Mouse (Mus musculus): ENCODE data around the gene Magi1. TPM values are rescaled to one million over a fixed set of nuclear protein-coding genes. Genes with fewer than 3 reads are reported as not detected.

The Magi1 gene
- total and polyA plus RNA-seq, 3 experiments: not detected

DNA sequence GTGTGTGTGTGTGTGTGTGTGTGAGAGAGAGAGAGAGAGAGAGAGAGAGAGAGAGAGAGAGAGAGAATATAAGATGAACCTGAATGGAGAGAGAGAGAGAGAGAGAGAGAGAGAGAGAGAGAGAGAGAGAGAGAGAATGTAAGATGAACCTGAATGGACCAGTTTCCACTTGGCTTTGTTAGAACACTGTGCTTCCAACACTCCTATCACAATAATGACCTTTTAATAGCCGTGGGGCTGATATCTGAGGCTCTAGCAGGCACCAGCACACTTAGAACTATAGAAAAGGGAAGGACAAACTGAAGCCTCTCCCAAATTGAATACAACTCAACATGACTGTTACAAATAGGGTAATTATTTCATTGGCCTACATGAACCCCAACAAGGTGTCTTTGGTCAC is 321.9 kb downstream of the Magi1 start:
- H3K79me2 ChIP-seq (replicated peaks; ENCODE audit: control insufficient read depth, extremely low read depth, insufficient read depth, poor library complexity, severe bottlenecking): no peaks in the 10 kb centered on the region
- no peak for TF ChIP-seq TBP (conservative IDR thresholded peaks at IDR 0.05; ENCODE audit: low read depth, low read length)
- no peak for TF ChIP-seq NELFE (IDR thresholded peaks at IDR 0.05; ENCODE audit: low read depth, low read length)
- TF ChIP-seq HCFC1 (IDR thresholded peaks at IDR 0.05; ENCODE audit: low read depth, low read length): no peak
- TF ChIP-seq PAX5 (IDR thresholded peaks at IDR 0.05; ENCODE audit: low read length): no peak
- no peak for TF ChIP-seq MAFK (IDR thresholded peaks at IDR 0.05; ENCODE audit: insufficient replicate concordance, low read length)
- TF ChIP-seq POLR2A (IDR thresholded peaks at IDR 0.05; ENCODE audit: low read depth, low read length): no peak
- TF ChIP-seq MXI1 (IDR thresholded peaks at IDR 0.05; ENCODE audit: low read depth, low read length): no peak
- no peak for TF ChIP-seq E2F4 (IDR thresholded peaks at IDR 0.05; ENCODE audit: insufficient replicate concordance, low read depth, low read length)
- TF ChIP-seq TCF12 (IDR thresholded peaks at IDR 0.05; ENCODE audit: low read depth, low read length): no peak
- TF ChIP-seq IRF4 (IDR thresholded peaks at IDR 0.05; ENCODE audit: low read depth, low read length): no peak
- TF ChIP-seq RAD21 (IDR thresholded peaks at IDR 0.05; ENCODE audit: low read depth, low read length): no peak
- no peak for TF ChIP-seq SMC3 (IDR thresholded peaks at IDR 0.05; ENCODE audit: low read depth, low read length)
- no peak for TF ChIP-seq MEF2A (IDR thresholded peaks at IDR 0.05; ENCODE audit: borderline replicate concordance, low read depth, low read length)
- peaks cover 57% of the 10 kb centered on the region for H3K9me3 ChIP-seq (replicated peaks; ENCODE audit: low read length)
- no peak overlapping the region for H3K4me3 ChIP-seq (replicated peaks in 1 of 3; ENCODE audit: low read depth in 2 of 3, low read length in 2 of 3, poor library complexity in 1 of 3)
- dilution Hi-C loops (cut with MboI; ENCODE audit: extremely low pct_ligation_motif_present, extremely low pct_unique_long_range_greater_than_20kb, low sequenced_read_pairs): no loop called here
- in situ Hi-C loops (cut with MboI; ENCODE audit: low pct_ligation_motif_present, low pct_unique_long_range_greater_than_20kb, low sequenced_read_pairs): no loop called here
- H3K27ac ChIP-seq (ENCODE audit: insufficient read depth, low read depth): no peak overlapping the region
- no peak for DNase-seq (ENCODE audit: extremely low read depth)
- no peaks in the 10 kb centered on the region for H3K4me1 ChIP-seq (ENCODE audit: control insufficient read depth in 1 of 2, insufficient read depth in 2 of 2)
- no peak overlapping the region for H3K9ac ChIP-seq (ENCODE audit: insufficient read depth, low read depth)
- no peaks in the 10 kb centered on the region for H3K27me3 ChIP-seq (replicated peaks)
- no peak overlapping the region for H3K4me2 ChIP-seq (ENCODE audit: insufficient read depth, low read depth, poor library complexity, severe bottlenecking)
- no peaks in the 10 kb centered on the region for H3K36me3 ChIP-seq (replicated peaks in 1 of 2; ENCODE audit: control insufficient read depth in 1 of 2, insufficient read depth in 1 of 2, low read length in 1 of 2)

DNA sequence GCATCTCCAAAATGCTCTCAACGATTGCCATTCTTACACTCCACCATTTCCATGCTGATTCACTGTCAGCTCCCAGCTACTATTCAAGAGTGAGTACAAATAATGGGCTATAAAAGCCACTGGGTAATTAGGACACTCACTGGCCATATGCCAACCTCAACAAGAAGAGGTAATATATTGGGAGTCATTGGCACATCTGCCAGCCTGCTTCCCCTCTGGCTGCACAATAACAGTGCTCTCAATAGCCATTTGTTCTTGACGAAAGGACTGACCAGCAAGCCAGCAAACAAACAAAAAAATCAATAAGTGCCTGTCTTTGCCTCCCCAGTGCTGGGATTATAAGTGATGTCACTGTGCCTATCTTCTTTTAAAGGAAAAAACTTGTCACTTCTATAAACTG is 326.5 kb downstream of the Magi1 start:
- Histone ChIP-seq H3K9ac (ENCODE audit: insufficient read depth, low read depth) (no peak overlapping the region), H3K4me1 (ENCODE audit: control insufficient read depth in 1 of 2, insufficient read depth in 2 of 2) (no peaks in the 10 kb centered on the region), H3K9me3 (replicated peaks; ENCODE audit: low read length) (peaks cover 66% of the 10 kb centered on the region), H3K27me3 (replicated peaks) (no peaks in the 10 kb centered on the region), H3K27ac (ENCODE audit: insufficient read depth, low read depth) (no peak overlapping the region), H3K4me3 (replicated peaks in 1 of 3; ENCODE audit: low read depth in 2 of 3, low read length in 2 of 3, poor library complexity in 1 of 3) (no peak overlapping the region), H3K4me2 (ENCODE audit: insufficient read depth, low read depth, poor library complexity, severe bottlenecking) (no peak overlapping the region), H3K36me3 (replicated peaks in 1 of 2; ENCODE audit: control insufficient read depth in 1 of 2, insufficient read depth in 1 of 2, low read length in 1 of 2) (no peaks in the 10 kb centered on the region), H3K79me2 (replicated peaks; ENCODE audit: control insufficient read depth, extremely low read depth, insufficient read depth, poor library complexity, severe bottlenecking) (no peaks in the 10 kb centered on the region)
- DNase-seq (ENCODE audit: extremely low read depth): no peak
- dilution Hi-C loops (cut with MboI; ENCODE audit: extremely low pct_ligation_motif_present, extremely low pct_unique_long_range_greater_than_20kb, low sequenced_read_pairs) (no loop called here), in situ Hi-C loops (cut with MboI; ENCODE audit: low pct_ligation_motif_present, low pct_unique_long_range_greater_than_20kb, low sequenced_read_pairs) (no loop called here)
- TF ChIP-seq TCF12 (IDR thresholded peaks at IDR 0.05; ENCODE audit: low read depth, low read length) (no peak), SIN3A (IDR thresholded peaks at IDR 0.05; ENCODE audit: low read length) (no peak), SMC3 (IDR thresholded peaks at IDR 0.05; ENCODE audit: low read depth, low read length) (no peak), NRF1 (IDR thresholded peaks at IDR 0.05; ENCODE audit: low read depth, low read length) (no peak), RCOR1 (conservative IDR thresholded peaks at IDR 0.05; ENCODE audit: low read depth, low read length) (no peak)

Measured in CH12.LX (cell line).